Mouse (Mus musculus): ENCODE data around the gene Tulp2.

The Tulp2 gene

DNA sequence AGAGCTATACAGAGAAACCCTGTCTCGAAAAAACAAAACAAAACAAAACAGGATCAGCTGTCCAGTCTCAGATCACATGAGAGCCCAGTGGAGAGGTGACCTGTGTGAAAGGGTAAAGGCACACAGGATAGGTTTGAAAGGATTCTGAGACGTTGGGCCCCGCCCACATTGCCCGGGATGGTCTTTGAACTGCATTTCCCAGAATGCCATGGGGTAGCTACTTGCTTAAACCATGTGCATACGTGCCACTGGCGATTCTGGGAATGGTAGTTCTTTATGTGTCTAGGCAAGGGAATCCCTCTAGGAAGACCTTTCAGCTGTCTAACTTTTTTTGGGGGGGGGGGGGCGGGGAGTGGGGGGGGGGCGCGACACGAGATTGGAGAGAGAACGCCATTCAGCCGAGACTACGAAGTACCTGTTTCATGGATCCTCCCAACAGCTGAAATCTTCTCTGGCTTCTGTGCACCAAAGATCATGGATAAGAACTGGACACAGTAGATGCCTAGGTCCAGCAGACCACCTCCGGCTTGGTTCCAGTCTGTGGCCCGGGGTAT is at the start of gene Tulp2:
TSS of gene Tulp2 (plus strand) at position 504 of the 554 bp plus-strand sequence.
- no peak for DNase-seq (ENCODE audit: low spot score)

DNA sequence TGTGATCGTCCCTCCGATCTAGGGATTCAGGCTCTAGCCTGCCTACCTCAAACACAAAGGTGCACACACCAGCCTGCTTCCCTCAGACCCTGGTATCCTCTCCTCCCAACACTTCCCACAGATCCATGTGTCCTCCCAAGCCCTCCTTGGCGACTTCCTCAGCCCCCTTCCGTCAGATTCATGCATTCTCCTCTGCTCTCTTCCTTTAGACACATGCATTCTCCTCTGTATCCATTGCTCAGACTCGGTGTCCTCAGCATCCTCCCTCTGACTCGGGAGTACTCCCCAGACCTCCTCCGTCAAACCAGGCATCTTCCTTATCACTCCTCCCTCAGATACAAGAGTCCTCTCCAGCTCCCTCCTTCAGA is 47.9 kb upstream of the Tulp2 start:
- DNase-seq (ENCODE audit: low spot score), result no peak

DNA sequence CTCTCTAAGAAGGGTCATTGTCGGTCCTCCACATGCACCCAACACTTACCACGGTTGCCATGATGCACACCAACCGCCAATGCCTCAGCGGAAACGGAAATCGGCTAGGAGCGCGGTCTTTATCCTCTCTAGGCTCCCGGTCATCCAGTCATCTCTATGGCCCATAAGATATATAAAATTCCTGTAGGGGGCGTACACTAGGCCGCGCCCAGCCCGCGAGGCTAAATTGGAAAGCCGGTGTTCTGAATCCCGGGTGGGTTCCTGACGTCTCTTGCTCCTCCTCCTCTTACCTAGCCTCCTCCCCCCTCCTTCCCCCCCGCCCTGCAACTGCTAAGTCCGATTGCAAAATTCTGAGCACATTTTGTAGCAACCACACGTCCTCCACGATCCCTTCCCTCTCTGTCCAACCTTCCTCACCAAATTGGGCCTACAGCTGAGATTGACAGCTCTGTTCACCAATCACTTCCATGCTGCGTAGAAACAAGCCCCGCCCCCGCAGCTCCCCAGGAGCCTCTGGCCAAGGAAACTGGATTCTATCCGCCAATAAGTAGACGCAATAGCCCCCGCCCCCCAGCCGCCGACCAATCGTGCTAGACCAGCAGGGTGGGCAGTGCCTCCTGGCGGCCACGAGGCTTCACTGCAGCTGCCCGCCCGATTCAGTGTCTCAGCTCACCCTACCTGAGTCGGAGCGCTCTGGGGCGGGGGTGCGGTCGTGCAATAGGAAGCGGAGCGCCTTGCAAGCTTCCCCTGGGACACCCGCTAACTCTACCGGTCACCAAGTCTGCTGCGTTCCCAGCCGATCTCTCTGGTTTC is 47.3 kb upstream of the Tulp2 start, which contains the start of gene Gys1:
TSS of gene Gys1 (plus strand) at position 642 of the 813 bp plus-strand sequence.
- DNase-seq (ENCODE audit: low spot score), result peak; percentile 100

DNA sequence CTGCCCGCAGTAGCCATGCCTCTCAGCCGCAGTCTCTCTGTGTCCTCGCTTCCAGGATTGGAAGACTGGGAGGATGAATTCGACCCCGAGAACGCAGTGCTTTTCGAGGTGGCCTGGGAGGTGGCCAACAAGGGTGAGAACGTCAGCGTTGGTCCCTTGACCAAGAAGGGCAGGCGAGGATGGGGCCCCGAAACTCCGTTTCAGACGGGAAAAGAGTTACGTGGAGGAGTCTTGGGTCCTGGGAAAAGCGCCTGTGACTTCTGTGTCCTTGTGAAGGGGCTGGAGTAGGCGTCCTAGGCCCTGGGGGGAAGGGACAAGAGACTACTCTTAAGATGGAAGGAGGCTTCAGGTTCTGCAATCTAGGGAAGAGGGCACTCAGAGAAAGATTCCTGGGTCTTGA is 46.6 kb upstream of the Tulp2 start:
- no peak for DNase-seq (ENCODE audit: low spot score)

DNA sequence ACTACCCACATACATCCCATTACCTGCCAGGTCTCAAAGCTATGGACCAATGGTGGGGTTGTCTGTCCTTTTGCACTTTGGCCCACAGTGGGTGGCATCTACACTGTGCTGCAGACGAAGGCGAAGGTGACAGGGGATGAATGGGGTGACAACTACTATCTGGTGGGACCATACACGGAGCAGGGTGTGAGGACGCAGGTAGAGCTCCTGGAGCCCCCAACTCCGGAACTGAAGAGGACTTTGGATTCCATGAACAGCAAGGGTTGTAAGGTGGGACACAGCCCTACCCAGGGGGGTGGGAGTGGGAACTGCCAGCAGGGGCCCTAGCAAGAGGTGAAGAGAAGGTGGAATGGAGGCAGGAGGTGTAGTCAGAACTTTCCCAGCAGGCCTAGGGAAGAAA is 45.2 kb upstream of the Tulp2 start:
- DNase-seq (ENCODE audit: low spot score), result no peak

DNA sequence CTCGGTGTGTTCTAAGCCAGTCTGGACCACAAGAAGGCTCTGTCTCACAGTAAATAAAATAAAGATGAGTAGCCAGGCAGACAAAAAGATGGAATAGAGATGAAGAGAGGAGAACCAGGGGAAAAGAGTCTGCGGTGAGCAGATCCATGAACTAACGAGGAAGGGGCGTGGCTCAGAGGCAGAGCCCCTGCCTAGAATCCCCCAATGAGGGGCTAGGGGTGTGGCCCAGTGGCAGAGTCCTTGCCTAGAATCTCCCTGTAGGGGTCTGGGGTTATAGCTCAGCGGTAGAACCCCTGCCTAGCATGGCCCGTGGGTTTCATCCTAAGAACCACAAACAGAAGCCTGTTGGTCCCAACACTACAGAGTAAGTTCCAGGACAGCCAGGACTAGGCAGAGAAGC is 44.6 kb upstream of the Tulp2 start:
- no peak for DNase-seq (ENCODE audit: low spot score)

DNA sequence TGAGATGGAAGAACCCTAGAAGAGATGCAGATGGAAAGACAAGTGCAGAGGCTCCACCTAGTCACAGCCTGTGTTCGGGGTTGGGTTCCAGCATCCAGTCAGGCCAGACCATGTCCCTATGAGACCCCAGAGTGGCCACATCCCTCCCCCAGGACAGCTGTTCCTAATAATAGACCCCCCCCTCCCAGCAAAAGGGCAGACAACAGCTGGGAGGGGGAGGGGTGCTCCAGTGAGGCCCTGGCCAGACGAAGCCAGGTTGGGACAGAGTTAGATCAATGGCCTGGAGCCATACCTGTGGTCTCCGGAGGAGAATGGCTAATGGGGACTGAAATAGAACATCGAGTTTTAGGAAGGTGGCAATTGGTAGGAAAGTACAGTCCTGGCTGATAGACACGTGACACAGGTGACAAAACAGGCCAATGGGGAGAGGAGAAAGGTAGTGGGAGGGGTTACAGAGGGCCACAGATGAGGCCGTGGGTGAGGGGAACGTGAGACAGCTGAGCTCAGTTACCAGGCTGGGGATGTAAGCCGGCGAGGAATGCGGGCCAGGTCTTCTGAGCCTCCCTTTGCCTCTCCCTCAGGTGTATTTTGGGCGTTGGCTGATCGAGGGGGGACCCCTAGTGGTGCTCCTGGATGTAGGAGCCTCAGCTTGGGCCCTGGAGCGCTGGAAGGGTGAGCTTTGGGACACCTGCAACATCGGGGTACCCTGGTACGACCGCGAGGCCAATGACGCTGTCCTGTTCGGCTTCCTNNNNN is 44.0 kb upstream of the Tulp2 start, which contains the start of gene Ruvbl2:
TSS of gene Ruvbl2 (minus strand) at position 576 of the 756 bp plus-strand sequence.
- DNase-seq (ENCODE audit: low spot score), result no peak

DNA sequence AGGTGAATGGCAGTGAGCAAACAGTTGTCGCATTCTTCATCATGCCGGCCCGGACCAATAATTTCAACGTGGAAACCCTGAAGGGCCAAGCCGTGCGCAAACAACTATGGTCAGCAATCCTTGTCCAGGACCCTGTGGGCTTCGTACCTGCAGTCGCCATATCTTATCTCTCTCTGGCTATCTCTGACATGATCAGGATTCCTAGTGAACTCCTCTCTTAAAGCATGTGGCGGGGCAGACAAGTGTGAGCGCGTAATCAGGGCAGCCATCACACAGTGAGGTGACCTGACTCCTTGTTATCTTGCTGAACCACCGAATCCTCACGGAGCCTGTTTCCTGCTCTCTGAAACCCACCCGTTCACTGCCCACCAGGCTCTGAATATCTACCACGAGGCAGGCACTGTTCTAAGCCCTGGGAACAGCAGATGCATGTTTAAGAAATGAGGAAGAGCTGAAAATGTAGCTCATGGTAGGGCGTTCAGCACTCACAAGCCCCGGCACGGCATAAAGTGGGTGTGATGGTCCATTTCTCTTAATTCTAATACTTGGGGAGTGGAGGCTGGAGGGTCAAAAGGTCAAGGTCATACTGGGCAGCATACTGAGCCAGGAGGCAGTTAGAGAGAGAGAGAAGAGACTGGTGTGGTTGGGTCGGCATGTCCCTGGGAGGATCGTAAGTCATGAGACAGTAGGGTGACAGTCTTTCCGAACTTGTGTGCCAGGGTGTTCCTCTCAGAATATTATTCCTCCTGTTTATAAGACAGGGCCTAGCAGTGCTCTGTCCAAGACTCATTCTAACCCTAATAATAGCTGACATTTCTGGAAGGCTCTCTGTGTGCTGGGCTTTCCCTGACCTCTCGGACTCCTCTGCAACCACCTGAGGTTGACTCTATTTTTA is 37.9 kb upstream of the Tulp2 start:
- no peak for DNase-seq (ENCODE audit: low spot score)

DNA sequence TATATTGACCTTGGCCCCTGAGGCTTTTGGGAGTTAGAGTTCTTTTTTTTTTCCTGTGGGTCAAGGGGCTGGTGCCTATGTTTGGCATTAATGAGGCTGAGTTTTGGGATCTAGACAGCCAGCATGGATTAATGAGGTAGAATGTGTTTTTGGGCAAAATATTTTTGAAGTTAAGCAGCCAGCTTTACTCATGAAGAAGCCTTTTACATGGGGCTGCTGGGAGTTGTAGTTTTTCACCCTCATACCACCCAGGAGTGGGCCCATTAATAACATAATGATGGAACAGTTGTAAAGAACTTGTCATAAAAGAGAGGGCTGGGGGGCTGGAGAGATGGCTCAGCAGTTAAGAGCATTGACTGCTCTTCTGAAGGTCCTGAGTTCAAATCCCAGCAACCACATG is 35.1 kb upstream of the Tulp2 start:
- DNase-seq (ENCODE audit: low spot score), result no peak

DNA sequence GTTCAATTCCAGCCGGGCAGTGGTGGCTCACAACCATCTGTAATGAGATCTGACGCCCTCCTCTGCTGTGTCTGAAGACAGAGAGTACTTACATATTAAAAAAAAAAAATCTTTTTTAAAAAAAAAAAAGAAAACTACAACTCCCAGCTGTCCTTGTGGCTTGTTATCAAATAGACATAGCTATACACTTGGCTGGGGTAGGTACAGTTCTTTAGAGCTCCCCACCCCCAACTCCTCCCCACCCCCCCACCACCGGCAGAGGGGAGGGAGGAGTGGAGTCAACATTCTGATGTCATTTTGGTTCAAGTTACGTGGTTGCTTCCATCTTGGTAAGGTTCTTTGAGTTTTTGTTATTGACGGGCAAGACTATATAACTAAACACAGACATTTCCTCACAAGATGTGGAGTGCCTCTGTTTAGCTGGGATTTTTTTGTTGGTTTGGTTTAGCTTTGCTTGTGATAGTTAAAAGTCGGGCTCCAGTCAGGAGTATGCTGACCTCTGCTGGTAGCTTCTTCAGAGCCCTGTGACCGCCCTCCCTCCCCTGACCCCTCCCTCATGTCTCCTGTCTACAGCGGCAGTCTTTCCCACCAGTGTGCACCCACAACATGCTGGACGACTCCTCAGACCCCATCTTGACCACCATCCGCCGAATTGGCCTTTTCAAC is 34.2 kb upstream of the Tulp2 start:
- DNase-seq (ENCODE audit: low spot score), result no peak

DNA sequence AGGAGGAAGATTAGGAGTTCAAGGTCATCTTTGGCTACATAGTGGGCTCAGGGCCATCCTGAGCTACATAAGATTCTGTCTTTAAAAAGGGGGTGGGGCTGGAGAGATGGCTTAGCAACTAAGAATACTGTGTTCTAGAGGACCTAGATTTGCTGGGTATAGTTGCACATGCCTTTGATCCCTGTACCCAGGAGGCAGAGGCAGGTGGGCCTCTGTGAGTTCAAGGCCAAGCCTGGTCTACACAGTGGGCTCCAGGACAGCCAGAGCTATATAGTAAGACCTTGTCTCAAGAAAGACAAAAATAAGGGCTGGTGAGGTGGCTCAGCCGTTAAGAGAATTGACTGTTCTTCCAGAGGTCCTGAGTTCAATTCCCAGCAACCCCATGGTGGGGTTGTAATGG is 31.7 kb upstream of the Tulp2 start:
- no peak for DNase-seq (ENCODE audit: low spot score)

DNA sequence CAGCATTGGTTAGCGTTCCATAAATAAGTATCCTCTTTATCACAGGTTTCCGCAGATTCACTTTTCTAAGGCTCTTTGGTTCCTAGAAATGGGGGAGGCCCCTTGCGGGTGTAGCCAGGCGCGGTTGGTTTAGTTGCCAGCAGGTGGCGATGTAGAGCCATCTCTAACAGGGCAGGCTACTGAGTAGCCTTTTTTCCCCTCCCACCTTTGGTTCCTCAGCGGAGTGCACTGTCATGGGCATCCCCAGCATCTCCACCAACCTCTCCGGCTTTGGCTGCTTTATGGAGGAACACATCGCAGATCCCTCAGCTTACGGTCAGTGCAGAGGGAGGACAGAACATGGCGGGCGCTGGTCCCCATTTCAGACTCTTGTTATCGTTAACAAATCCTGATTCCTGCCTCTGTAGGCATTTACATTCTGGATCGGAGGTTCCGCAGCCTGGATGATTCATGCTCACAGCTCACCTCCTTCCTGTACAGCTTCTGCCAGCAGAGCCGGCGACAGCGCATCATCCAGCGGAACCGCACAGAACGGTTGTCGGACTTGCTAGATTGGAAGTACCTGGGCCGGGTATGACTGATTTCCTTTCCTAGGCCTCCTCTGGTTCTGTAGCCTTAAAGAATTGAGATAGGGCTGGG is 30.2 kb upstream of the Tulp2 start:
- DNase-seq (ENCODE audit: low spot score), result peak; percentile 80

DNA sequence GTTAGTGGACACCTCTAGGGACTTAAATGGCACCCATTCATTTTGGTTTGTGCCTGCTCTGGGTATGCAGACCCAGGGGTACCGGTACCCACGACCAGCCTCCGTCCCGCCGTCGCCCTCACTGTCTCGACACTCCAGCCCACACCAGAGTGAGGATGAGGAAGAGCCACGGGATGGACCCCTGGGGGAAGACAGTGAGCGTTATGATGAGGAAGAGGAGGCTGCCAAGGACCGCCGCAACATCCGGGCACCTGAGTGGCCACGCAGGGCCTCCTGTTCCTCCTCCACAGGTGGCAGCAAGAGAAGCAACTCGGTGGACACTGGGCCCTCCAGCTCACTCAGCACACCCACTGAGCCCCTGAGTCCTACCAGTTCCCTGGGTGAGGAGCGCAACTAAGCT is 26.7 kb upstream of the Tulp2 start:
- DNase-seq (ENCODE audit: low spot score), result no peak

DNA sequence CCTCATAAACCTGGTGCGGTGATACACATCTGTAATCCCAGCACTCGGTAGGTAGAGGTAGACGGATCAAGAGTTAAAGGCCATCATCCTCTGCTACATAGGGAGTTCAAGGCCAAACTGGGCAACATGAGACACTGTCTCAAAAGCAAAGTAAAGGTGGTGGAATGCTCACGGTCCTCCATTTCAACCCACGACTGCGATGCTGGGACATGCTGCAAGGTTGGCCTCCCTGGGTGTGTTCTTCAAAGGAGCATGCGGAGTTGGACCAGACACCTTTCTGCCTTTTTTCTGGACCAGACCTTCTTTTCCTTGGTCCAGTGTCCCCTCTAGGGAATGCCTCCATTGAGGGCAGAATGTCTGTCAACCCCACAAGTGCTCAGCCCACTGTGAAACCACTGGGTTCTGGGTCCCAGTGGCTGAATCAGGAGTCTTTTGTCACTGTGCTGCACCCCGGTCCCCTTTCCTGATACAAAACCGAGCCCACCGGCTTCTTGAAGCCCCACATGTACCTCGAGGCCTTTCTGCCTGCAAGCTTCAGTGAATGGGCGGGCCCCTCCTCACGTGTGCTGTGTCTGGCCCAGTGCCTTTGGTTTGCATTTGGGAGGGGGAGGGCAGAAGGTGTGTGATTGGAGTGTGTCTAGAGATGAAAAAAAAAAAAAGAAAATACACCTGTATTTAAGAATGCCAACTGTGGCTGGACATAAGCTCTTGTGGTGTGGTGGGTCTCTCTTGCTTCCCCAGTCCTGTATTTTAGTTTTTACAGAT is 25.6 kb upstream of the Tulp2 start:
- DNase-seq (ENCODE audit: low spot score), result no peak

DNA sequence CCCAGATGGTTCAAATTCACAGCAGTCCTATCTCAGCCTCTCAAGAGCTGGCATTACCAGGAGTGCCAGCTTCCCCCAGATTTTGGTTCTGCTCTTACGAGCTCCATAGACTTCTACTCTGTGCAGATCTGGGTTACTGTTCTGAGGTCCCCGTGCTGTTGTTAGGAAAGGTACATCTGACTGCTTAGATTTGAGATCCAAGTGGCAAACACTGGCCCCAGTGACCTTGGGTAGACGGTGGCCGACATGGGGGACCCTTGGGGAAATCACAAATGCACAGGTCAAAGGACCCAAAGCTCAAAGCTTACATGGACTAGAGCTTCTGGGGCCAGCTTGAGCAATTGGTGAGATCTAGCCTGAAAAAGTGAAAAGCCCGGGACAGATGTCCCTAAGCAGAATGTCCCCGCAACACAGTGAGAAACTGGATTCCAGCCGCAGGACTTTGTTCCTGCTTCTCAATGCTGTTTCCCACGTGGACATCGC is 24.9 kb upstream of the Tulp2 start:
- no peak for DNase-seq (ENCODE audit: low spot score)

DNA sequence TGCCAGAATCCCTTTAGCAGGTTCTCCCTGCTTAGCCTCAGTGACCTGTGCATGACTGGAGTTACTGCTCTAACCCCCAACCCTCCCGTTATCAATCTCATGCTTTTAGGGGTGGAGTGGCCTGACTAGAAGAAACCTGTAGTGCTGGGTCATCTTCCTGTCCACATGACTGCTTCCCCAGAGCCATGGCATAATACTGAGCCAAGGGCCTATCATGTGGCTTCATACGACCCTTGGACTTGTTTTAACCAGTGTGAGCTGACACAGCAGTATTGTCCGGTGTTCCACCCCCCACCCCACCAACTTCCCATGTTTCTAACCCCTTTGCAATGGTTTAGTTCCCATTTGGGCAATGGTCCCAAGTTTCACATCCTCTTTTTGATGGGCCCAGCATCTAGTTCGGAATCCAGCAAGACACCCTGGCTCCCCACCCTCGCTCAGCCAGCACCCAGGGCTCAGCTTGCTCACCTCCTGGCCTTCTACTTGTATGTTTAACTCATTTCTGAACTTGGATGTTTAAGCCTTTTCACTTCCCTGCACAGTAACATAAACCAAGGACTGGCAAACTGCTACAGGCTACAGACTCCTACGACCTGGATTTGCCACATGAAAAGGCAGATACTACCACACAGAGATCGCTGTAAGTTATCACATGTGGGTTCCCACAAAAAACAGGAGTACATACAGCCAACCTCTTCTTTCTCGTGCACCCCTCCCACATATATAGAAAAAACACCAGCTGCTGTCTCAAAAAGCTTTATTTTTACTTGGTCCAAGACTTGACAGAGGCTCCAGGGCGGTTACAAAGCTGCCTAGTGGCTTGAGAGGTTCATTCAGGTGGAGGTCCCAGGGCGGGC is 24.2 kb upstream of the Tulp2 start:
- no peak for DNase-seq (ENCODE audit: low spot score)

DNA sequence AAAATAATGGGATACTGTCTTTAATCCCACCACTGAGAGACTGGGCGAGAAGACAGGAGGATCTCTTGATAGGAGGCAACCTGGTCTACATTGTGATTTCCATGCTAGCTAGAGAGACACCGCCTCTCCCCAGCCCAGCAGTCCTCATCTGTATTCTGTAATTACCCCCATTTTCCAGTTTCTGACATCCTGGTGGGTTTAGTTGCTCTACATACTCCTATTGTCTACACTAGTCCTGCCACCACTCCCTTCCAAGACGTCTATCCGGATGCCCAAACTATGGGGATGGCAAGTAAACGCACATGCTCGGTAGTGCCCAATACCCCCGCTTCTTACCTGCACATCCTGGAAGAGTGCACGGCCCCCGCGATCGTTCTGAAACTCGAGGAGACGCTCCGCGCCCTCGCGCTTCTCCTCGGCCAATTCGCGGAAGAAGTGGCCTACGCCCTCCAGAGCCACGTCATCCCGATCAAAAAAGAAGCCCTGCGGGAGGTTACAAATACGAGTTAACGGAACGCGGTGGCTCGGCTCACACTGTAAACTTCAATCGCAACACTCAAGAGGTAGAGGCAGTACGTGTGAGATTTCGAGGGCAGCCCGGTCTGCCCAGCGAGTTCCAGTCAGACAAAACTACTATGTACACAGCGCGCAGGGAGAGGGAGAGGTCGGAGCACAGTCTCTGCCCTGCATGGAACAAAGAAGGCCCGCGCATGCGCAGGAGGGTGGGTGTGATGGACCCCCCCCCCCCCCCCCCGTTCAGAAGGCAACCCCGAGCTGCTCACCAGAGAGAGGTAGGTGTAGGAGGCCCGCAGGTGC is 22.7 kb upstream of the Tulp2 start:
- no peak for DNase-seq (ENCODE audit: low spot score)

DNA sequence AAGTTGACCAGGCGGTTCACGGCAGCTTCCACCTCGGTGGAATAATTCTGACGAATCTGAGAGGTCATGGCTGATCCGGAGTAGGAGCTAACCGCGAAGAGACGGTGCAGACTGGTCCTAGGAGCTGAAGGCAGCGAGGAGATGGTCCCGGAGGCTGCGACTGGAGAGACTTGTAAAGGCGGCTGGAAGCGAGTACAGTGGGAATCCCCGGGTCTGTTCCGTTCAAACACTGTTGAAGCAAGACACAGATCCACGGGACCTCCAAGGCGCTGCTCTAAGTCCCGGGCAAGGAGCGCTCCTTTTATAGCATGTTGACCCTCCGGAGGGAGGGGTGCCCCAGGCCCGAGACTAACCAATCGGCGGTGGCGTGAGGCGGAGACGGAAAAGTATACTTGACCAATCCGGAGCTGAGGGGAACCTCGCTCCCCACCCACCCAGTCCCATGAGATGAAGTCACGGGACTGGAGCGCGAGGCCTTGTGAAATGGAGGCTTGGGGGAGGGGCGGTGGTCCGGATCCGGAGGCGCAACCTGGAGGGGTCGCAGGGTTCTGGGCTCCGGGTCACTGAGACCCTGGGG is 22.0 kb upstream of the Tulp2 start, which contains the start of gene Ftl1:
TSS of gene Ftl1 (minus strand) at position 321 of the 577 bp plus-strand sequence.
- DNase-seq (ENCODE audit: low spot score), result peak; percentile 97
